Mouse (Mus musculus) embryonic facial prominence, embryonic 13.5 days (tissue): ENCODE data around the gene Ttc41. TPM values are rescaled to one million over a fixed set of nuclear protein-coding genes. Genes with fewer than 3 reads are reported as not detected.
"Not testable (repeated sequence)": the region's sequence is repeated elsewhere in the genome, so short reads cannot be mapped to it uniquely, and the experiment has no call there.

Experiments used
- ATAC-seq: fragments of 200-750 bp; cut with Nextera tagmentation; 2 replicates; pipeline ENCODE4 v1.8.0; 2017; ENCODE audit warnings: low read depth; ENCODE audit not compliant: insufficient number of reproducible peaks, insufficient read depth, low FRiP score, low TSS enrichment
- H3K27ac ChIP-seq: fragments of 300-500 bp; sonication (generic); 2 replicates; pipeline ENCODE4 v1.5.1; 2015; ENCODE audit warnings: moderate library complexity, mild to moderate bottlenecking, inconsistent platforms
- H3K27me3 ChIP-seq: fragments of 300-500 bp; sonication (generic); 2 replicates; pipeline ENCODE4 v1.6.1; 2015; ENCODE audit warnings: mild to moderate bottlenecking, inconsistent platforms
- H3K36me3 ChIP-seq: fragments of 300-500 bp; sonication (generic); 2 replicates; pipeline ENCODE4 v1.6.1; 2015; ENCODE audit warnings: mild to moderate bottlenecking, inconsistent platforms
- H3K4me1 ChIP-seq: fragments of 300-500 bp; sonication (generic); 2 replicates; pipeline ENCODE4 v1.6.1; 2015; ENCODE audit warnings: inconsistent platforms
- H3K4me2 ChIP-seq: fragments of 300-500 bp; sonication (generic); 2 replicates; pipeline ENCODE4 v1.6.1; 2015; ENCODE audit warnings: moderate library complexity, mild to moderate bottlenecking, inconsistent platforms
- H3K4me3 ChIP-seq: fragments of 300-500 bp; sonication (generic); 2 replicates; pipeline ENCODE4 v1.5.1; 2015; ENCODE audit warnings: mild to moderate bottlenecking, inconsistent platforms
- H3K9ac ChIP-seq: fragments of 300-500 bp; sonication (generic); 2 replicates; pipeline ENCODE4 v1.6.1; 2015; ENCODE audit warnings: mild to moderate bottlenecking, inconsistent platforms
- H3K9me3 ChIP-seq: fragments of 300-500 bp; sonication (generic); 2 replicates; pipeline ENCODE4 v1.6.1; 2016; ENCODE audit warnings: inconsistent platforms
- WGBS: fragments of 180-500 bp; shearing (Covaris S2); methylation state at CpG from one replicate; pipeline ENCODE4 v1.1.7; 2015; ENCODE audit warnings: mixed read lengths; 5-methylcytosine and 5-hydroxymethylcytosine counted together
- polyA plus RNA-seq: library from polyadenylated mRNA; unstranded; fragments of >200 nt; fragmentation: Nextera tagmentation; extraction: Ambion mirVana; gene quantifications from 2 replicates; pipeline ENCODE4 v1.2.1, GENCODE M21; 2015

Ttc41 gene
- polyA plus RNA-seq = 1.7 TPM in 2 replicates

DNA sequence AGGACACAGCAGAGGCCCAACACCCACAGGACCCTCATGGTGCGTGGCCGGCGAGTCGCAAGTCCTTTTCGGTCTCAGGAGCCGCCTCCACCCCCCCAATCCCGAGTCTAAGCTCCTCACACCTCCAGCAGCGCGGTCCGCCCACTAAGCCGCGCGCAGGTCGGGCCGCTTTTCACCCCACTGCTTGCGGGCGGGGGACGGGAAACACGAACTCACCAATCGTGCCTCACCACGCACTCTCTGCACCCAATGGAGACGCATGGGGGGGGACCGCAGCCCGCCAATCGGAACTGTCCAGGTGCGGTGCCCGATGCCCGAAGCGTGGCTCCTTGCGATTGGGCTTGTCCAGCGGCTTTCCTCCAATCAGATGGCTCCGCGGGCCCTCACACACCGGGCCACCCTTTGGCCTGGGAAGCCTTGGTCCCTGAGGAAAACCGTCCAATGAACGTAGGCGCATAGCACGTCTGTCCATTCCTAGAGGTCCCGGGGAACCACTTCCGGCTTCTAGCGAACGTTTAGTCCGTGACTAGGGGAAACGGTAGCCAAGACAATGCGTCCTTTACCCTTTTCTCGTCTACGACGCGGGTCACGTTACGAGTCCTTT is at the start of gene Ttc41, which contains the start of gene Hsp90b1:
TSS of gene Ttc41 (plus strand) at position 494 of the 604 bp plus-strand sequence.
TSS of gene Hsp90b1 (minus strand) at position 192 of the 604 bp plus-strand sequence.
- Histone ChIP-seq H3K27me3 (no peaks in the 10 kb centered on the region), H3K27ac (peak within 1 kb of the TSS; percentile 95), H3K9ac (peak within 1 kb of the TSS; percentile 95), H3K4me1 (peaks cover 43% of the 10 kb centered on the region), H3K9me3 (no peaks in the 10 kb centered on the region), H3K36me3 (peaks cover 25% of the 10 kb centered on the region), H3K4me3 (peak within 1 kb of the TSS; percentile 92), H3K4me2 (peak within 1 kb of the TSS; percentile 82)
- ATAC-seq = peak; percentile 98
- WGBS = under 1% methylated on average over 51 of the region's 51 CpGs

DNA sequence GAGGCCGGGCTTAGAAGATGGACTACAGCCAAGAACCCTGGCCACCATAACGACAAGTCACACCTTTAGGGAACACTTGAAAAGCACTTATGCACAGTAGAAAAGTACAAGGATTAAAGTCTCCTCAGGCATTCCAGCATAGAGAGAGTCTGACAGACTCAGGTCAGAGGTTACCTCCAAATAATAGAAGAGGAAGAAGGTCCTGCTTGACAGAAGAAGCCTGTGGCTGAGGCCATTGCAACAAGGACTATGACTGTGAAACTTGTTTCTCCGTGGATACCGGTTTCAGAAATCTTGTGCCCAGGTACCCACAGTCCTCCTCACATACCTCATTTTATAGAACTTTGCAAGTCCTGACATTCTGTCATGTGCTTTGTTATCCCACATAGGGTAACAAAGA is 35.1 kb upstream of the Ttc41 start:
- not testable (repeated sequence) for H3K9ac ChIP-seq, H3K36me3 ChIP-seq, H3K4me1 ChIP-seq, H3K4me3 ChIP-seq, H3K27ac ChIP-seq, H3K9me3 ChIP-seq, H3K27me3 ChIP-seq, H3K4me2 ChIP-seq, ATAC-seq
- WGBS = 80% methylated on average over 4 of the region's 4 CpGs

DNA sequence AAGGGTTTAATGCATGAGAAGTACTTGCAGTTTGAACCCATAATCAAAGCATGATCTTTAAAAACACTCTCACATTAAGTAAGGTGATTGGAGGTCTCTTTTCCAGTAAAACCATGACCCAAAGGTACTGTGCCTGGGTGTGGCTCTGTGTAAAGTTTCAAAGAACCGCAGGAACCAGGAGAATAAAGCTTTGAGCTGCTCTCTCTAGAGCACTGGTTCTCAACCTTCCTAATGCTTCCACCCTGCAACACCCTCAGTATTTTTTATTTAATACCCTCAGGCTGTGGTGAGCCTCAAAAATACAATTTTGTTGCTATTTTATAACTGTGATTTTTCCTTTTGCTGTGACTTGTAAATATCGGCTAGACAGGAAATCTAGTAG is 20.8 kb upstream of the Ttc41 start:
- not testable (repeated sequence) for H3K36me3 ChIP-seq, H3K9me3 ChIP-seq, H3K4me1 ChIP-seq, H3K9ac ChIP-seq, H3K27me3 ChIP-seq, ATAC-seq
- peak overlapping the region; percentile 72 for H3K4me2 ChIP-seq
- 36% methylated on average over 2 of the region's 2 CpGs for WGBS
- peak overlapping the region; percentile 75; the same call in 1 of the 2 replicates for H3K27ac ChIP-seq
- H3K4me3 ChIP-seq = peak overlapping the region; percentile 74

DNA sequence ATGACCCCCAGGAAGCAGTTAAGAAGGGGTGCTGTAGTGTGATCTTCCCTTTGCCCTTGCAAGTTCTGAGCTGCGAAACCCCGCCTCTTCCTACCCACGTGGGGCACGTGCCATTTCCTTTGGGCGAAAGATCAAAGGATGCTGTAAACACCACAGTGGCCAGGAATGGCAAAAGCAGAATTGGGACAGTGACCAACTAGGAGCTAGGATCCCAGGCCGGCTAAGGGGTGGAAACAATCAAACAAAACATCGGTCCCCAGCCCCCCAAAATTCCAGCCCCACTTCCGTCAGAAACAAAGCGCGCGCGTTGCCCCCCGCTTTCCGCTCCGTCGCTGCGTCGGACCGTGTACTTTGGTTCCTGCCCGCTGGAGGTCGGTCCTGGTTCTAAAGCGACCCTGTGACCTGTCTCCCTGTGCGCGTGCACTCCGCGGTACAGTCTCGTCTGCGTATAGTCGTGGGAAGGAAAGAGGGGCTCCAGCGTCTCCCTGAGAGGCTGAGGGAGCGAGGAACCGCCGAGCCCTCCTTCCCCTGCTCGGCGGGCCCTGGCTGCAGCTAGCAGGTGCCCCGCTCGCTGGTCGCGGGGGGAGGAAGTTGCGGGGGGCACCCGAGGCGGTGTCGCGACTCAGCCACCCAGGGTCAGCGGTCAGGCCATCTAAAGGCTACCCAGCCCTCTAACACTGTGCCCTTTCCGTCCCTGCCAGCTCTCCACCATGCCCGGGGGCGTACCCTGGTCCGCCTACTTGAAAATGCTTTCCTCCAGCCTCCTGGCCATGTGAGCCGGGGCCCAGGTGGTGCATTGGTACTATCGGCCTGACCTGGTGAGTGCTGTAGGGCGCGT is 20.2 kb upstream of the Ttc41 start:
- peak; percentile 85 for ATAC-seq
- H3K4me1 ChIP-seq, H3K9me3 ChIP-seq, H3K27me3 ChIP-seq, H3K36me3 ChIP-seq: not testable (repeated sequence)
- under 1% methylated on average over 51 of the region's 53 CpGs for WGBS
- Histone ChIP-seq H3K27ac (peak overlapping the region; percentile 75), H3K4me3 (peak overlapping the region; percentile 74), H3K4me2 (peak overlapping the region; percentile 72), H3K9ac (peak overlapping the region; percentile 88)

DNA sequence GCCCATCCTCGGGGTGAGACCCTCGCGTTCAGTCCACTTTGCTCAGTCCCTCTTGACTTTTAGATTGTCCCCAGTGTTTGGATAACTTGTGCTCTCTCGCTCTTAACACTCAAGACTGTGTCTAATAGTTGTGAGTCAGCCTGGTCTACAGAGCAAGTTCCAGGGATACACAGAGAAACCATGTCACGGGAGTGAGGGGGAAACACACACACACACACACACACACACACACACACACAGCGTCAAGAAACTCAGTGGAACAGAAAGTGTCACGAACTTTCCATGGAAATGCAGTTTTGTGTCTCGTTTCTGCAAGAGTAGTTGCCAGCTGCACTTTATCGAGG is 19.6 kb upstream of the Ttc41 start:
- WGBS = 22% methylated on average over 9 of the region's 9 CpGs
- Histone ChIP-seq H3K9ac (peak overlapping the region; percentile 88), H3K4me3 (peak overlapping the region; percentile 74), H3K36me3 (peaks cover 14% of the 10 kb centered on the region), H3K4me2 (peak overlapping the region; percentile 72), H3K27ac (0 out of 2 replicates have a peak overlapping the region, but pooled peaks have one; percentile 75)
- H3K9me3 ChIP-seq, H3K4me1 ChIP-seq, ATAC-seq, H3K27me3 ChIP-seq: not testable (repeated sequence)

DNA sequence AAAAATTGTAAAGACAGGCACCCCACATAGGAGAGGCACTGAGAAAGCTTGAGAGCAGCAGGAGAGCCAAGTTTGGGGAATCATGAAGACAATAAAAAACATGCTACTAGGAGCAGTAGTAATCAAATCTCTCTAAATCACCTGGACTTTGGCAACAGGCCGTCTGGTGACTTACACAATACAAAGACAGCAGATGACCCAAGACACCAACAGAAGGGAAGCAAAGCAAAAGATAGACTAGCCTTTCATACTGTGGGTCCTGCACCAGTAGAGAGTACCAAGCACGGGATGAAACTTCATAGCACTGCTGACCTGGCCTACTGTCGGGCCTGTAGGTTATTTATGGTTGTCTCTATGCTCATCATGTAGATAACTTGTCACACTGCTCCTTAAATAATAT is 5.4 kb upstream of the Ttc41 start:
- no peaks in the 10 kb centered on the region for H3K27me3 ChIP-seq
- peak overlapping the region; percentile 37 for H3K4me2 ChIP-seq
- H3K4me3 ChIP-seq = no peak overlapping the region
- peak overlapping the region; percentile 27; the same call in 1 of the 2 replicates for H3K9ac ChIP-seq
- H3K27ac ChIP-seq = no peak overlapping the region
- H3K36me3 ChIP-seq = peaks cover 66% of the 10 kb centered on the region
- H3K4me1 ChIP-seq = peaks cover 51% of the 10 kb centered on the region
- no peak for ATAC-seq
- no peaks in the 10 kb centered on the region for H3K9me3 ChIP-seq
- WGBS = 73% methylated on average over 3 of the region's 3 CpGs

DNA sequence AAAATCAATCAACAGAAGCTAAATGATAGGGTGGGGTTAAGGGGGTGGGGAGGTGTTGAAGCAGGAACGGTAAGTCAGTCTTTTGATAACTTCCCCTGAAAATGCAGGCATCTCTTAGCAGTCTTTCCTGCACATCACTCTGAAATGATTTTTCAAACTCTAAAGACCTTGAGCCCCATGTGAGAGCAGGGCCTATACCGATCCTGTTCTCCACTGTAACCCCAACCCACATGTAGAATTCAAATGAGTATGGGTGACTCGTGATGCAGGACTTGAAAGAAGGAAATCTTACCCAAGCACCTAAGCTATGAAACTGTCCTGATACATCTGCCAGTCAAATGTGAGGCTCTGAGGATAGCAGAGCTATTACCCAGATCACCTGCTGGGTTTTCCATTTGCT is 4.6 kb upstream of the Ttc41 start:
- Histone ChIP-seq H3K4me2 (peak overlapping the region; percentile 37), H3K9me3 (no peaks in the 10 kb centered on the region), H3K36me3 (peaks cover 59% of the 10 kb centered on the region), H3K4me1 (peaks cover 51% of the 10 kb centered on the region), H3K27ac (no peak overlapping the region), H3K4me3 (peak overlapping the region; percentile 9; the same call in 1 of the 2 replicates), H3K27me3 (no peaks in the 10 kb centered on the region), H3K9ac (peak overlapping the region; percentile 49)
- ATAC-seq = no peak
- WGBS = 60% methylated on average over 3 of the region's 3 CpGs

DNA sequence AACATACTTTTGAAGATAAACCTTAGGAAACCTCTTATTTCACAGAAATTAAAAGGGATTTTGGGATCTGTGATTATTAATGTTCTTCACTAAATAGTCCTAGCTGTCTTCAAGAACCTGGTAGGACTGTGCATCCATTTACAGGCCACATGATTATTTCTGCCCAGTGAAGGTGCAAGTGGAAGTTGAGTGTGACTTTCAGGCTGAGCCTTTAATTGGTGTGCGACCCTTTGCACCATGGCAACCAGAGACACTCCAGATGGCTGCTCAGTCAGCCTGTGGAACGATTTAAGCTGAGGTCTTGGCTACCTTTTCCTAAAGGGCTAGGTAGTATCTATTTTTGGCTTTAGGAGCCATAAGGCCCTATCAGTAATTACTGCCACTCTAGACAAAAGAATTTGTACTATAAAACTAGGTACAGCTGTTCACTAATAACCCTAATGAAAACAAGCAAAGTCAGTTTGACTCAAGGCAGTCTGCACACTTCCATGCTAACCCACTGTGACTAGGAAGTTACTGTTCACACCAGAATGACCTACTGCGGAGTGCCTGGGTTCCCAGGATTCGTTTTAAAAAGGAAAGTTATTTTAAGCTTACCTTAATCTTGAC is 3.2 kb upstream of the Ttc41 start:
- H3K4me1 ChIP-seq = peaks cover 57% of the 10 kb centered on the region
- no peak for ATAC-seq
- peak overlapping the region; percentile 49 for H3K9ac ChIP-seq
- WGBS = 51% methylated on average over 4 of the region's 4 CpGs
- H3K4me3 ChIP-seq = peak overlapping the region; percentile 92
- no peaks in the 10 kb centered on the region for H3K27me3 ChIP-seq
- peak overlapping the region; percentile 82 for H3K4me2 ChIP-seq
- peaks cover 52% of the 10 kb centered on the region for H3K36me3 ChIP-seq
- H3K9me3 ChIP-seq = no peaks in the 10 kb centered on the region
- no peak overlapping the region for H3K27ac ChIP-seq

DNA sequence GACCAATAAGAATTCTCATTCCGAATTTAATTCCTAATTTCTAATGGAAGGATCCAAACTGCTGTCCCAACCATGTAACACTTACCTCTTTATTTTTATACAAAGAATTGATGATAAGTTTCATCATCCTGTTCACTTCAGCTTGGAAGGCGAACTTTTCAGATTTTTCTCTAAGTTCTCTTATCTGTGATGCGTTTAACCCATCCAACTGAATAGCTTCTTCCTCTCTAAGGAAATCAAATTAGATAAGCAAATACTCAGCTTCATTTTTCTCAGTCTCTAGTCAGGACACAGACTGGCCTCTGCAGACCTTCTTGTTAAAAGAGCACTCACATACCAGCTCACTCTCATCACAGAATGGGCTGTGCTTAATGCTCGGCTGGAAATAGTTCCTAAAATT is 2.2 kb upstream of the Ttc41 start:
- Histone ChIP-seq H3K4me2 (peak overlapping the region; percentile 82), H3K4me1 (peaks cover 57% of the 10 kb centered on the region), H3K9ac (peak overlapping the region; percentile 95), H3K36me3 (peaks cover 43% of the 10 kb centered on the region), H3K27me3 (no peaks in the 10 kb centered on the region), H3K27ac (no peak overlapping the region), H3K9me3 (no peaks in the 10 kb centered on the region), H3K4me3 (peak overlapping the region; percentile 92)
- WGBS = 62% methylated on average over 4 of the region's 4 CpGs
- no peak for ATAC-seq

DNA sequence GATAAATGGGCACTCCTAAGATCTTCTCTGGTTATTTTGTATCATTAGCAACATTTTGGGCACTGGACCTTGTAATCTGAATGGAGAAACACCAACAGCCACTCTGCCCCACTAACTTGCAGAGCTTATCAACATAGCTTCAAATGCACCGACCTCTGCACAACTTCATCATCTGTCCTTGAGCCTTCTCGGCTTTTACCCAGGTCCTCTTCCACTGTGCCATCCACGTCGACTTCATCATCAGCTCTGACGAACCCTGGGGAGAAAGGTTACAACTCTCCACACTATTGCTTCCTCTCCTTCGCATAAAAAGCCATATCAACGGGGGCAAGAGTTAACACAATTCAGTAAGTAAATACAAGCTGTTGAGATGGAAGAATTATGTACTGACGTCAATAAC is 1.5 kb upstream of the Ttc41 start:
- no peak for ATAC-seq
- Histone ChIP-seq H3K27ac (no peak overlapping the region), H3K4me2 (peak overlapping the region; percentile 82), H3K27me3 (no peaks in the 10 kb centered on the region), H3K9me3 (no peaks in the 10 kb centered on the region), H3K9ac (peak overlapping the region; percentile 95), H3K4me1 (peaks cover 54% of the 10 kb centered on the region), H3K36me3 (peaks cover 36% of the 10 kb centered on the region), H3K4me3 (peak overlapping the region; percentile 92)
- WGBS = 4% methylated on average over 8 of the region's 8 CpGs

DNA sequence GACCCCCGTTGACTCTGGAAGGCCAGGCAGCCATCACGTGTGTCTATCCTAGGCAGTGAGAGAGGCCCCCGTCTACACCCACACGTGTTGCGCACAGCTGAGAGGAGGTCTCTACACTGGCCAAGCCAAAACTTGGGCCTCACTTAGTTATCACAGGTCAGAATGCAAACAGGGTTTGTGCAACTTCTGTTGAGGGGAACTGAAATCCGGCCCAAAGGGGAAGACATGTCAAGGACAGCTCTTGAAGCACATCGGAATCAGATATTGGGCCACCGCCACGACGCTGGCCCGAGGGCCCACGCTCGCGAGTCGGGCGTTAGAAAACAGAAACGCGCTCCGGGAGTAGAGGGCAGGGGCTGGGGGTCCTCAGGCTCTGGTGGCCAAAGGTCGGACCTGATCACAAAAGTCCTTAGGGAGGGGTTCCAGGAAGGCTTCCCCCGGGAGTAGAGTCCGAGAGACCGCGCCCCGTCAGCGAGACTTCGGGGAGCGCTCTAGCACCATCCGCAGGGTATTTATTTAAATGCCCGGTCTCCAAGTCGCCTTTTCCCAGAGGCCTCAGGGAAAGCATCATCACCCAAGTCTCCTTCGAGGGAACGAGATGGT is 921 bp upstream of the Ttc41 start:
- no peaks in the 10 kb centered on the region for H3K9me3 ChIP-seq
- peak overlapping the region; percentile 82 for H3K4me2 ChIP-seq
- H3K36me3 ChIP-seq = peaks cover 31% of the 10 kb centered on the region
- peak overlapping the region; percentile 95 for H3K9ac ChIP-seq
- ATAC-seq = no peak
- peak overlapping the region; percentile 92 for H3K4me3 ChIP-seq
- under 1% methylated on average over 33 of the region's 33 CpGs for WGBS
- peaks cover 49% of the 10 kb centered on the region for H3K4me1 ChIP-seq
- H3K27me3 ChIP-seq = no peaks in the 10 kb centered on the region
- H3K27ac ChIP-seq = peak overlapping the region; percentile 86
